Mouse (Mus musculus) intestine, embryonic 16.5 days (tissue): ENCODE results near the gene Lrrc8a. TPM values are rescaled to one million over a fixed set of nuclear protein-coding genes. Genes with fewer than 3 reads are reported as not detected.

Experiments
- ATAC-seq: fragments of 200-750 bp; cut with Nextera tagmentation; 2 replicates; pipeline ENCODE4 v1.8.0; 2017; ENCODE audit warnings: moderate TSS enrichment, moderate library complexity
- H3K27ac ChIP-seq: fragments of 300-500 bp; sonication (generic); 2 replicates; pipeline ENCODE4 v1.5.1; 2014; ENCODE audit warnings: mild to moderate bottlenecking, low read length
- H3K27me3 ChIP-seq: fragments of 300-500 bp; sonication (generic); replicated peaks from 2 replicates; pipeline ENCODE4 v1.6.1; 2014; ENCODE audit warnings: low read length, control low read depth, mixed read lengths; ENCODE audit not compliant: control insufficient read depth, insufficient read depth
- H3K36me3 ChIP-seq: fragments of 300-500 bp; sonication (generic); 2 replicates; pipeline ENCODE4 v1.6.1; 2014; ENCODE audit warnings: low read length, control low read depth; ENCODE audit not compliant: control insufficient read depth, insufficient read depth
- H3K4me1 ChIP-seq: fragments of 300-500 bp; sonication (generic); 2 replicates; pipeline ENCODE4 v1.6.1; 2014; ENCODE audit warnings: low read length, control low read depth, mixed read lengths; ENCODE audit not compliant: control insufficient read depth, insufficient read depth
- H3K4me2 ChIP-seq: fragments of 300-500 bp; sonication (generic); 2 replicates; pipeline ENCODE4 v1.6.1; 2014; ENCODE audit warnings: low read depth, low read length, control low read depth
- H3K4me3 ChIP-seq: fragments of 300-500 bp; sonication (generic); 2 replicates; pipeline ENCODE4 v1.5.1; 2014; ENCODE audit warnings: mild to moderate bottlenecking, low read length
- H3K9ac ChIP-seq: fragments of 300-500 bp; sonication (generic); 2 replicates; pipeline ENCODE4 v1.6.1; 2014; ENCODE audit warnings: low read depth, low read length
- H3K9me3 ChIP-seq: fragments of 300-500 bp; sonication (generic); 2 replicates; pipeline ENCODE4 v1.6.1; 2016; ENCODE audit warnings: low read length, control low read depth; ENCODE audit not compliant: control insufficient read depth
- WGBS: fragments of 180-500 bp; shearing (Covaris S2); extraction: QIAGEN DNeasy Blood & Tissue Kit; methylation state at CpG from one replicate; pipeline ENCODE4 v1.1.7; 2014; 5-methylcytosine and 5-hydroxymethylcytosine counted together
- polyA plus RNA-seq: library from polyadenylated mRNA; unstranded; fragments of >200 nt; fragmentation: Nextera tagmentation; extraction: Ambion mirVana; gene quantifications from 2 replicates; pipeline ENCODE4 v1.2.1, GENCODE M21; 2015

Gene Lrrc8a
- polyA plus RNA-seq, 1 experiment from 2014 or later: 37.4 TPM

GRCm38 (mm10) chr2:30247036-30247435, 9.5 kb downstream of the Lrrc8a start:
- Histone ChIP-seq H3K9me3 (no peaks in the 10 kb centered on the region), H3K9ac (no peak overlapping the region), H3K36me3 (peaks cover 15% of the 10 kb centered on the region), H3K27ac (no peak overlapping the region), H3K4me2 (no peak overlapping the region), H3K4me1 (peaks cover 26% of the 10 kb centered on the region), H3K4me3 (no peak overlapping the region), H3K27me3 (no peaks in the 10 kb centered on the region)
- WGBS: 90% methylated on average over 5 of the region's 5 CpGs
- no peak for ATAC-seq

GRCm38 (mm10) chr2:30247681-30248080, 10.2 kb downstream of the Lrrc8a start:
- no peaks in the 10 kb centered on the region for H3K27me3 ChIP-seq
- peaks cover 33% of the 10 kb centered on the region for H3K4me1 ChIP-seq
- H3K27ac ChIP-seq: no peak overlapping the region
- no peaks in the 10 kb centered on the region for H3K9me3 ChIP-seq
- WGBS: 78% methylated on average over 4 of the region's 4 CpGs
- no peak for ATAC-seq
- no peak overlapping the region for H3K4me2 ChIP-seq
- H3K36me3 ChIP-seq: peaks cover 15% of the 10 kb centered on the region
- H3K9ac ChIP-seq: no peak overlapping the region
- no peak overlapping the region for H3K4me3 ChIP-seq

- Histone ChIP-seq H3K4me2 (no peak overlapping the region), H3K4me3 (no peak overlapping the region), H3K27ac (no peak overlapping the region), H3K4me1 (peaks cover 31% of the 10 kb centered on the region), H3K9ac (no peak overlapping the region), H3K9me3 (no peaks in the 10 kb centered on the region), H3K27me3 (no peaks in the 10 kb centered on the region), H3K36me3 (peaks cover 12% of the 10 kb centered on the region)
- WGBS: 97% methylated on average over 3 of the region's 3 CpGs
- ATAC-seq: no peak
Measured at GRCm38 (mm10) chr2:30249182-30249581, 11.7 kb downstream of the Lrrc8a start.

GRCm38 (mm10) chr2:30250166-30251128, 12.9 kb downstream of the Lrrc8a start:
- H3K36me3 ChIP-seq: peaks cover 13% of the 10 kb centered on the region
- H3K9ac ChIP-seq: no peak overlapping the region
- no peak overlapping the region for H3K4me2 ChIP-seq
- peak overlapping the region; percentile 82 for H3K27ac ChIP-seq
- no peaks in the 10 kb centered on the region for H3K27me3 ChIP-seq
- H3K9me3 ChIP-seq: no peaks in the 10 kb centered on the region
- no peak for ATAC-seq
- WGBS: 86% methylated on average over 10 of the region's 10 CpGs
- H3K4me3 ChIP-seq: no peak overlapping the region
- peaks cover 25% of the 10 kb centered on the region for H3K4me1 ChIP-seq

GRCm38 (mm10) chr2:30251417-30252104, 14.0 kb downstream of the Lrrc8a start:
- Histone ChIP-seq H3K9me3 (no peaks in the 10 kb centered on the region), H3K4me3 (no peak overlapping the region), H3K36me3 (peaks cover 21% of the 10 kb centered on the region), H3K4me1 (peaks cover 20% of the 10 kb centered on the region), H3K27me3 (no peaks in the 10 kb centered on the region), H3K9ac (peak overlapping the region; percentile 34), H3K4me2 (peak overlapping the region; percentile 23; the same call in 1 of the 2 replicates), H3K27ac (peak overlapping the region; percentile 82)
- WGBS: 54% methylated on average over 5 of the region's 5 CpGs
- ATAC-seq: peak; percentile 93

GRCm38 (mm10) chr2:30252521-30252920, 15.0 kb downstream of the Lrrc8a start:
- peaks cover 20% of the 10 kb centered on the region for H3K4me1 ChIP-seq
- WGBS: 76% methylated on average over 3 of the region's 3 CpGs
- no peaks in the 10 kb centered on the region for H3K27me3 ChIP-seq
- peaks cover 28% of the 10 kb centered on the region for H3K36me3 ChIP-seq
- no peak for ATAC-seq
- H3K27ac ChIP-seq: peak overlapping the region; percentile 82
- no peaks in the 10 kb centered on the region for H3K9me3 ChIP-seq
- H3K9ac ChIP-seq: peak overlapping the region; percentile 21; the same call in 1 of the 2 replicates
- H3K4me2 ChIP-seq: no peak overlapping the region
- H3K4me3 ChIP-seq: no peak overlapping the region

GRCm38 (mm10) chr2:30253809-30254208, 16.3 kb downstream of the Lrrc8a start:
- Histone ChIP-seq H3K9me3 (no peaks in the 10 kb centered on the region), H3K4me1 (peaks cover 20% of the 10 kb centered on the region), H3K27ac (no peak overlapping the region), H3K27me3 (no peaks in the 10 kb centered on the region), H3K4me2 (no peak overlapping the region), H3K4me3 (no peak overlapping the region), H3K36me3 (peaks cover 23% of the 10 kb centered on the region), H3K9ac (no peak overlapping the region)
- ATAC-seq: no peak
- WGBS: 85% methylated on average over 5 of the region's 5 CpGs

- WGBS: 96% methylated on average over 42 of the region's 42 CpGs
- ATAC-seq: no peak
Measured at GRCm38 (mm10) chr2:30255631-30256395, 18.3 kb downstream of the Lrrc8a start.

More at GRCm38 (mm10) chr2:30255631-30256395, 18.3 kb downstream of the Lrrc8a start:
- H3K4me3 ChIP-seq: no peak overlapping the region
- H3K9me3 ChIP-seq: no peaks in the 10 kb centered on the region
- H3K36me3 ChIP-seq: peaks cover 23% of the 10 kb centered on the region
- no peak overlapping the region for H3K4me2 ChIP-seq
- H3K27ac ChIP-seq: no peak overlapping the region
- peaks cover 18% of the 10 kb centered on the region for H3K4me1 ChIP-seq
- no peak overlapping the region for H3K9ac ChIP-seq
- no peaks in the 10 kb centered on the region for H3K27me3 ChIP-seq
